Comparison of ENCODE assay signal across 8 mouse cellular contexts in the genomic region with DNA sequence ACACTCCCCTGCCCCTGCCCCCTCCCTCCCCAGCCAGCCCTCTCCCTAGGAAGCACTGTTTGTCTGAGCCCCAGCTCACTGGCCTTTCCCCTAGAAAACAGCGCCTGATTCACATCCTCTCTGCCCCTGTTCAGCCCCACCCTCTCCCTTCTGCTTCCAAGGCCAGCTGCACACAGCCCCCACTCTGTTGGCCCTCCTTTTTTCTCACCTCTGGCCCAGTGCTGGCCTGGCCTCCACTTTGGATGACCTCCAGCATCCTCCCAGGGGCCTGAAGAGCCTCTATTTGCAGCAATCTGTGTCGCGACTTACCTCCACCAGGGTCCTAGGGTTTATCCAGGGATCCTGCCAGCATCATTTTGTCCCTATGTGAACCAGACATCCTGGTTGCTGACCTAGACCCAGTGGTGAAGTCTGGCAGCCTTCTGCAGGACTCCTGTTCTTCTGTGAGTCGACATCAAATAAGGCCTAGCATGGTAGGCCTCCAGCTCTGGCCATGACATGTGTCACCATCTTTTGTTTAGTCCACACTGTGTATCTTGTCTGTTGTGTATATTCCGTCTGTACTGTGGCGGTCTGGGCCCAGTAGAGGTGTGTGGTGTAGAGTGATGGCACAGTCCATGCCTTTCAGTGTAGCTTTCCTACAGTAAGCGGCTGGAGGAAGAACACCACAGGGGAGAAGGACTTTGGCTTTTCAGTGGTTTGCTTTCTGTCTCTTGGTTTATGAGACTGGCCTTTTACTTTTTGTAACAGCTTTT.
DNase-seq lines count a peak whose midpoint lies in the region; ATAC-seq and TF ChIP-seq lines count a peak whose summit lies in the region.

No protein-coding gene starts in this region.

- no peak for TF ChIP-seq CTCF in cerebellum, adult 2 months (IDR thresholded peaks at IDR 0.05; ENCODE audit: borderline replicate concordance, insufficient read depth, low read depth, low read length)

- no peaks in the 10 kb centered on the region for H3K79me2 ChIP-seq in macrophage (ENCODE audit: inconsistent target)

- DNase-seq in cerebellum, adult 2 months = peak; percentile 30 to 31
- DNase-seq in cerebellum, postnatal 4 days (ENCODE audit: low spot score in 2 of 2) = no peak
- peak; percentile 89 for DNase-seq in fibroblast of lung, adult 2 months (ENCODE audit: low read depth)
- DNase-seq in heart, postnatal 14 days = peak; percentile 83 to 89
- DNase-seq in kidney, postnatal 36 days = peak; percentile 79 to 91
- DNase-seq in right cerebral cortex, postnatal 25 days = no peak

- WGBS in cerebellum, adult 2 months = 65% methylated on average over 7 of the region's 7 CpGs
- WGBS in macrophage (ENCODE audit: missing documents) = 94% methylated on average over 6 of the region's 7 CpGs

- no peak for ATAC-seq in monocyte, adult 5-6 weeks (replicated peaks; ENCODE audit: insufficient number of reproducible peaks, low FRiP score, low TSS enrichment, poor library complexity, severe bottlenecking)

- H3K36me3 ChIP-seq in macrophage (ENCODE audit: inconsistent target) = peaks cover 34% of the 10 kb centered on the region; the same call in 1 of the 2 replicates

- H3K4me3 ChIP-seq in cerebellum, adult 2 months (replicated peaks; ENCODE audit: insufficient read depth, low read depth, low read length) = no peak overlapping the region
- H3K4me3 ChIP-seq in macrophage (ENCODE audit: inconsistent target) = no peak overlapping the region

- H3K4me1 ChIP-seq in cerebellum, adult 2 months (ENCODE audit: control insufficient read depth, insufficient read depth, low read length) = peaks cover 17% of the 10 kb centered on the region

- intact Hi-C loops in heart, postnatal 14 days (cut with DNase I) = loop anchor here (5.0 kb wide), 1 partner anchor 51 kb away; no protein-coding TSS in a partner anchor

- no peaks in the 10 kb centered on the region for H3K27me3 ChIP-seq in cerebellum, adult 2 months (ENCODE audit: control insufficient read depth, insufficient read depth, low read length)

- TF ChIP-seq POLR2A in cerebellum, adult 2 months (IDR thresholded peaks at IDR 0.05; ENCODE audit: borderline replicate concordance, insufficient read depth, low read length) = no peak

- peak overlapping the region; percentile 58 for H3K27ac ChIP-seq in cerebellum, adult 2 months (ENCODE audit: insufficient read depth, low read length)
- H3K27ac ChIP-seq in macrophage = peak overlapping the region; percentile 60

Comparison
In these comparisons a context has a peak if more than half of its experiments do, and no peak if none do; other contexts are left out.
1. DNase-seq: peak in cerebellum, adult 2 months (2 of 2), fibroblast of lung, adult 2 months (single experiment), heart, postnatal 14 days (2 of 2) and kidney, postnatal 36 days (2 of 2); none in cerebellum, postnatal 4 days (0 of 2) and right cerebral cortex, postnatal 25 days (single experiment).